Mouse (Mus musculus): Measurements from ENCODE around the gene Olfr106-ps.

Olfr106-ps gene

DNA sequence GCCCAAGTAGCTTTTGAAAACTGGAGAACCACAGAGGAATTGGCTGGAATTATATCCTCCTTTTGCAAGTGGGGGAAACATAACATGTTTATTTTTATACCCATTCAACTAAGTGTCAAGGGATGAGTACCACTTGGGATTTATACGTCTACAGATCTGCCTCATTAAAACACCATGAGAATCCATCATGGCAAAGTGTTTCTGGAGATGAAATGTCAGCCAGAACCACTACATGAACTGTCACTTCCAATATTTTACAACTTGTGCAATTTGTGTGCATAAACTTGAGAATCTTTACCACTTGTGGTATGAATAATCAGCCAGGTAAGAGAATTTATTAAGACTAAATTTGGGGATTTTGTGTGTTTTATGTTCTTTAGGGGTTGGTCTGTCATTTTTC is at the start of gene Olfr106-ps:
TSS of gene Olfr106-ps (plus strand) at position 301 of the 400 bp plus-strand sequence.
- DNase-seq: no peak

DNA sequence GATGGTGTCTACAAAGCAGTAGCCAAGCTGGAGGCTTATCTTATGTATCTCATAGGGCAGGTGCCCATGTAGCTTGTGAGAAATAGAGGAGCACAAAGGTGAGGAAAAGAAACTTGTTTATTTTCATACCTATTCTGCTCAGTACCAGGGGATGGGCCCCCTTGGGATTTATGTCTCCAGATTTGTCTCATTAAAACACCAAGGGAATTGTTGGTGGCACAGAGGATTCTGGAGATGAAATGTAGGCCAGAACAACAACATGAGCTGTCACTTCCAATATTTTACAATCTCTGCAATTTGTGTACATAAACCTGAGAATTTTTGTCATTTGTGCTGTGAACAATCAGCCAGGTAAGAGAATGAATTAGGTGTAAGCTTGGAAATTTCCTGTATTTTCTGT is 30.9 kb upstream of the Olfr106-ps start, which contains the start of gene Olfr104-ps:
TSS of gene Olfr104-ps (plus strand) at position 301 of the 400 bp plus-strand sequence.
- no peak for DNase-seq

- no peak for DNase-seq
Observed at GRCm38 (mm10) chr17:37378733-37379132, 11.5 kb upstream of the Olfr106-ps start, which contains the start of gene Olfr105-ps. Olfr105-ps (plus strand) TSS chr17:37379033.

DNA sequence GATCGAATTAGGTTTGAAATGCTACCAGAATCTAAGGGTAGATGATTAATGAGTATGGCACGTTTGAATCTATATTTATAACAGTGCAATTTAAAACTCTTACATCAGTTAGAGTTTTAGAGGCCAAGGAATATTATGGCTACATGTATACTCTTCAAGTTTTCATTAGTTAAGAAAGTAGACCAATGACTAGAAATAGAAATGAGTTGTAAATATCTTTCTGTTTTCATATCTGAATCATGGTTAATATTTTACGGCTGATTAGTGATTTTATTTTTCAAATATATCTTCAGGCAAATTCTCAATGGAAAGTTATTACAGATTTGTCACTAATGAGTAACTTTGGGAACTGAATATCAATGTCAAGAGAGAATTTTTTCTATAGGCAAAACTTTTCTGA is 8.7 kb downstream of the Olfr106-ps start, which contains the start of gene Olfr107:
TSS of gene Olfr107 (plus strand) at position 301 of the 400 bp plus-strand sequence.
- DNase-seq: no peak

GRCm38 (mm10) chr17:37413380-37413779 is 23.2 kb downstream of the Olfr106-ps start:
- DNase-seq: no peak

GRCm38 (mm10) chr17:37445180-37445579 is 55.0 kb downstream of the Olfr106-ps start, which contains the start of gene Olfr108:
Olfr108 (plus strand) TSS chr17:37445480.
- no peak for DNase-seq
